Mouse (Mus musculus) cerebellum, adult 18-20 months (tissue): Measurements from ENCODE around the gene Cntnap1.
A peak's percentile ranks its signal among the peaks of the same experiment; 100 is the strongest.

ENCODE experiments used
- DNase-seq, 2 experiments: peaks; one replicate each; pipeline ENCODE4 v3.0.0; 2021

Gene Cntnap1

DNA sequence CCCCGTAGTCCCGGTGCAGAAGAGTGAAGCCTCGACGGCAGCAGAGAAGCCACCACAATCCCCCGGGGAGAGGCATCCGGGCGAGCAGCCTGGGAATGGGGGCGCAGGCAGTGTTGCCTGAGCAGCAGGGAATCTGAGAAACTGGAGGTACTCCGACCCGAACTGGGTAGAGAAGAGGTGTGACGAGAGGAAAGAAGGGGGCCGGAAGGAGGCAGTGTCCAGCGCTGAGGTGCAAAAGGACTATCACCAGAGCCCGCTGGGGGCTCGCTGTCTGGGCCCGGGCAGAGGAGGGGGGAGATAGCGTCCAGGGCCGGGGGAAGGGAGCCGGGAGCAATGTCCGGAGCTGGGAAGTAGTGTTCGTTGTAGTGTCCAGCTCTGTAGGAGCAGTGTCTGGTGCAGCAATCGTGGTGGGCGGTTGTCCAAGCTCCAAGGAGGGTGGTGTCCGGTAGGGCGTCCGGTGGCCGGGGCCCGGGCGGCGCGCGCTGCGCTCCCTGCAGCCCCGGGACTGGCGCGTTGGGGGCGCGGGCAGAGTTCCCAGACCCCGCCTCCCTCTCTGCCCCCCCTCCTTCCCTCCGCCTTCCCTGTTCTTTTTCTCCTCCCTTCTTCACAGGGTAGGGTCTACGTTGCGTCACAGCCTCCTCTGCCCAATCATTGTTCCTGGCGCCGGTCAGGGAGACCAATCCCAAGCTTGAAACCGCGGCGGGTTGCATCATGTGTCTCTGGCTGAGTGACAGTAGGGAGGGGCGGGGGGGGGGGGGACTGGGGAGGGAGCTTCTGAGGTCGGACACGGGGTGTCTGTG, 688 bp downstream of the Cntnap1 start, which contains the start of gene Plekhh3:
Gene Plekhh3, minus strand, starts transcription at position 541 of the 800 bp plus-strand sequence.
- DNase-seq = peak; percentile 93 to 98

DNA sequence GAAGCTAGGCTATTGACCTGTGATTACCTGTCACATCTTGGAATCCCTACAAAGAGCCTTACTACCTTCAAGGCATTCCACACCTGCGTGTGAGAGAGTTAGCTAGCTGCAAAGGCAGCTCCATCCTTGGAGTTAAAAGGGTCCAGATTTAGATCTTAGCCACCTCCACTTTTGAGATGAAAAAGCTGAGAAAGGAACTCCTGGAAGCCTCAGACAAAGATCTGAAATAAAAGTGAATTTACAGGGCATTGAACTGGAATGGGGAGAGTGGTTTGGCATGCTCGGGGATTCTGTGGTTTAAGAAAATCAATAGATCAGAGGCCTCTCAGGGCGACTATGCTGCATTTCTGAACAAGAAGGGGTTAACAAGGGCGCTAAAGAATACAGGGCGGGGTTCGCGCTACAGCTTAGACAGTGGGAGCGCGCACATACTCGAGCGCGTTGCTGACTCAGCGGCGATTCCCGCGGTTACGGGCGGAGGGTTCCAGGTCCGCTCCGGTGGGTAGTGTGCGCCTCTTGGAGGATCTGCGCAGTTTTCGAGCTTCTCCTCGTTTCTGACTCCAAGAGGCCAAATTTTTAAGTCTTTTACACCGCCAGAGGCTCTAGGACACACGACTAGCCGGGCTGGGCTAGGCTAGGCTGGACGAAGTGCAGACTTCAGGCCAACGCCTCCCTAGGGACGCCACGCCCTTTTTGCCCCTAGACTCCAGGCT, 1.6 kb downstream of the Cntnap1 start:
- peak; percentile 83 for DNase-seq

- no peak for DNase-seq
Measured at GRCm38 (mm10) chr11:101172434-101172815, 2.1 kb downstream of the Cntnap1 start.

DNA sequence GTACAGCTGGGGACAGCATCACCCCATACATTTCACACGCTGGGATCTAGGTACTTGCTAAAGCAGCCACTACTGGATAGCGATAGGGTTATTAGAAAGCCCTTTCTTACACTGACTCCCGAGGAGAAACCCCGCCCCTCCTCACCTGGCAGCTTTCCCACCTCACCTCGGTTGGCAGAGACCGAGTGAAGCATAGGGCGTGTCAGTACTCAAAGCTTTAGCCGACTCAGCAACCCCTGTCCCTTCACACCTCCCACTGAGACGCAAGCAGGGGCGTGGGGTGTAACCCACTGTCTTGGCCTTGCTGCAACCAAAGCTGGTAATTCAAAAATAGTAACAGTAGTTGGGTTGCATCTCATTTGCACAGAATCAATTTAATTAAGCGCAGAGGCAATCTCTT, 2.8 kb downstream of the Cntnap1 start:
- peak; percentile 55 to 62 for DNase-seq

GRCm38 (mm10) chr11:101173631-101174388, 3.5 kb downstream of the Cntnap1 start:
- DNase-seq = peak; percentile 62 to 83

GRCm38 (mm10) chr11:101174389-101174745, 4.0 kb downstream of the Cntnap1 start:
- DNase-seq = peak; percentile 50 to 71

DNA sequence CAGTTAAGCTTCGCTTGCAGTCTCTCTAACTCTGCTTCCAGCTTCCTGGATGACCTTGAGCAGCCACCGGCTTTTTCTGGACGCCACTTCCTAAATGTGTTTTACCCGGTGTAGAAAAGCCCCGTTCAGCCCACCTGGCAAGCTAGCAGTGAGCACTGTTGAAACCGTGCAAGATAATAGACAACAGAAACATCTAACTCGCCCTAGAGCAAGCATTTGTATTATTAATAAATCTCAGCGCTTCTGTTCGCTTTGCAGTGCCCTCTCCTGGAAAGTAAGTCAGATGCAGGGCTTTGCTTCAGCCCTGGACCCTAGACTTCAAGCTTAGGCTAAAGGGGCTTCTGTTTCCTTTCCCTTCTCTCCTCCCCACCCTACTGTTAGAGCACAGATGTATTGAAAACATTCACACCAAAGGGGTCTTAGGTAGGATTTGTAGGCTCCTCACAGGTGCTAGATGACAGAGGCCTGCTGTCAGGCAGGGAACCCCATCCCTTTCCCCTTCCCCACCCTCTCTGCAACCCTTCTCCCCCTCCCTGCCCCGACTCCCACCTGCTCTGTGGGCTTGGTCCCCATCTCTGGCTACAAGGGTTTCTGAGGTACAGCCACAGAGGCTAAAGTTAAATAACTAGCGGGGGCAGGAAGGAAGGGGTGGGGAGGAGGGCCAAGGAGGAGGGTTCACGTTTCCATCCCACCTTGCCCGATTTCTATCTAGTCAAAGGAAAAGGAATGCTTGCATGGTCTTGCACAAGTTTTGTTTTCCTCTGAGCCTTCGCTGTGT, 4.7 kb downstream of the Cntnap1 start, which contains the start of gene Ccr10:
Gene Ccr10, minus strand, starts transcription at position 593 of the 778 bp plus-strand sequence.
- DNase-seq = peak; percentile 60 to 62

- peak; percentile 77 to 83 for DNase-seq
Measured at GRCm38 (mm10) chr11:101175636-101176116, 5.4 kb downstream of the Cntnap1 start.

DNA sequence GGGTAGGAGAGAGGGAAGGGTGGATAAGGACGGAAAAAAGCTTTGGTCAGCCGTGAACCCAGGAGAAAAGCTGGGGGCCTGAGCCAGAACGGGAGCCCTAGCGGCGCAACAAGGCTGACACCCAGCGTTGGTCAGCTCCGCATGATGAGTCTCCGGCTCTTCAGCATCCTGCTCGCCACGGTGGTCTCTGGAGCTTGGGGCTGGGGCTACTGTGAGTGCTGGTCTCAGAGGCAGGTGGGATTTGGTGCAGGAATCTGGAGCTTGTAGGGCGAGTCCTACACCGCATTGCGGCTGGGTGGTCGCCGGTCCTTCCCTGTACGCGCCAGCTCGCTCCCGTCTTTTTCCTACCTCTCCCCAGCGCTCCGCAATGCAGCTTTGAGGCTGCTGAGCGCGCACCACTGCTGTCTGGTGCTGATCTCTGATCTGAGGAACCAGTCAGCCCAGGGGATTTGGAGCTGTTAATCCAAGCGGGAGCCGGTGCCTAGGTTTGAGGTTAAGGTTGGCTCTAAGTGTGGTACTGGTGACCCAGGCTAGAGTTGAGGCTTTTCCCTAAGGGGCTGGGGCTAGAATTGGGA, 5.9 kb downstream of the Cntnap1 start:
- DNase-seq = peak; percentile 81 to 82

DNA sequence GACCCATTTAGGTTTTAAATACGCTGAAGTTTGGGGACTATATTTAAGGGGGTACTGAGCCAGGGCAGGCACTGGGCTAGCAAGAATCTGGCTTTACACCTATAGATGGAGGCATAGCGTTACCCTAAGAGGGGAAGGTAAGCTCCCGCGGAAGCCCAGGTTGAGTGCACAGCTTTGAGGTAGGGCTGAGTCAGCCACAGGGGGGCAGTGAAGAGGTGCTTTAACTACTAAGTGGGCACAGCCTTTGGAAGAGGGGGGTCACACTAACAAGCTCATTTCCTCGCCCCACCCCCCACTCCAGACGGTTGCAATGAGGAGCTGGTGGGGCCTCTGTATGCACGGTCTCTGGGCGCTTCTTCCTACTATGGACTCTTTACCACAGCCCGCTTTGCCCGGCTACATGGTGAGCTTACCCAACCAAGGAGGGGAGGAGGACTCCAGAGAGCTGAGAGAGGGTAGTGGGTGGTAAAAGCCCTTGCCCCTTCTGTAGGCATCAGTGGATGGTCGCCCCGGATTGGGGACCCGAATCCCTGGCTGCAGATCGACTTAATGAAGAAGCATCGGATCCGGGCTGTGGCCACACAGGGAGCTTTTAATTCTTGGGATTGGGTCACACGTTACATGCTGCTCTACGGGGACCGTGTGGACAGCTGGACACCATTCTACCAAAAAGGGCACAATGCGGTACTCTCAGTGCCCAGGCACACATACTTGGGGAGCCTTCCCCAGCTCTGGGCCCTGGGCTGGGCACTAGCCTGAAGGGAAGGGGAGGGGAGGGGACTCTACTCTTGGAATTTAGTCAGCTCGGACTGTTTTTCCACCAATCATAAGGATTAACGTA, 6.8 kb downstream of the Cntnap1 start:
- peak; percentile 92 to 94 for DNase-seq

GRCm38 (mm10) chr11:101178061-101179058, 8.0 kb downstream of the Cntnap1 start:
- DNase-seq = peak; percentile 42 to 55

DNA sequence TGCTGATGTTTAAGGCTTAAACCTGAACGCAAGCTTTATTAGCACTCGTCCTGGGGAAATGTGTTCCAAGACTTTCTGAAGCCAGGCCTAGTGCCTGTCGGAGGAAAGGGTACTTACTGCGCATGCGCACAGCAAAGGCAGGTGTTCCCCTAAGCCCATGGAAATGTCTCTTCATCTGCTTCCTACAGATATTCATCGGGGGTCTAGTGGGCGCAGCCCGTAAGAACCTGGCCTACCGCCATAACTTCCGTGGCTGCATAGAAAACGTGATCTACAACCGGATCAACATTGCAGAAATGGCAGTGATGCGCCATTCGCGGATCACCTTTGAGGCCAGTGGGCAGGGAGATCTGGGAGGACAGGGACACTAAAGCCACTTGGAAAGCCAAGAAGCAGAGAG, 9.0 kb downstream of the Cntnap1 start:
- peak; percentile 65 to 77 for DNase-seq

DNA sequence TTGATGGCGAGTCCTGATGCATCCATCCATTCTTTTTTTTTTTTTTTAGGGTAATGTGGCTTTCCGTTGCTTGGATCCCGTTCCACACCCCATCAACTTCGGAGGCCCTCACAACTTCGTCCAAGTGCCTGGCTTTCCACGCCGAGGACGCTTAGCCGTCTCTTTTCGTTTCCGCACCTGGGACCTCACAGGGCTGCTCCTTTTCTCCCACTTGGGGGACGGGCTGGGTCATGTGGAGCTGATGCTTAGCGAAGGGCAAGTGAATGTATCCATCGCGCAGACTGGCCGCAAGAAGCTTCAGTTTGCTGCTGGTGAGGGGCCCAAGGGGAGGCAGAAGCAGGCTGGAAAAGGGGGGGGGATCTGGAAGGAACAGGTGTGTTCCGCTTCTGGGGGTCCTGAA, 9.9 kb downstream of the Cntnap1 start:
- DNase-seq = peak in 1 of 2 experiments; percentile 33

DNA sequence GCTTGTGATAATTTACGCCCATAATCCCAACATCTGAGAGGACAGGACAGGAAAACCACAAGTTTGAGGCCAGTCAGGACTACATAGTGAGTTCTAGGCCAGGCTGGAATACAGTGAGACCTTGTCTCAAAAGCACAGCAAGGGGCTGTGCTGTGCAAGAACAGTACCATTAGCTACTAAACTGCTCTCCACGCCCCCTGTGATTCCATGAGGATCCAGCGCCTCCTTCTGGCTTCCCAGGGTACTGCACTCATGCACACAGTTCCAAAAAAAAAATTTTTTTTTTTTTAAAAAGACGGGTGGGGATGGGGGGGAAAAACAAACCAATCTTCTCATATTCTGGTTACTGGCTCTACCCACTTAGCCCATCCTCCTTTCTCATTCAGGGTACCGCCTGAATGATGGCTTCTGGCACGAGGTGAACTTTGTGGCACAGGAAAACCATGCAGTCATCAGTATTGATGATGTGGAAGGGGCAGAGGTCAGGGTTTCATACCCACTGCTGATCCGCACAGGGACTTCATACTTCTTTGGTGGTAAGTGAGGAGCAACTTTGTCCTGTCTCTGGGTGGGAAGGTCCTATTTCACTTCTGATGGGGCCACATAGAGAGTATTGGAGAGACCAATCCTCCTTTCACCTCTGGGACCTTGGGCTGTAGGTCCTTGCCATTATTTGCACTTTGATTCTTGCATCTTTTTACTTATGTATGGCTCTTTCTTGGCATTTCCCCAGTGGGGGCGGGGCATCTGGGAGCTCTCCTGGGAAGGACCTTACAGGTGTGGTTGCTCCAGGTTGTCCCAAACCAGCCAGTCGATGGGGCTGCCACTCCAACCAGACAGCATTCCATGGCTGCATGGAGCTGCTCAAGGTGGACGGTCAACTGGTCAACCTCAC, 10.8 kb downstream of the Cntnap1 start:
- DNase-seq = peak; percentile 76 to 78

- DNase-seq = no peak
Measured at GRCm38 (mm10) chr11:101181961-101182360, 11.6 kb downstream of the Cntnap1 start.

GRCm38 (mm10) chr11:101182771-101183517, 12.6 kb downstream of the Cntnap1 start:
- DNase-seq = peak; percentile 49 to 52

DNA sequence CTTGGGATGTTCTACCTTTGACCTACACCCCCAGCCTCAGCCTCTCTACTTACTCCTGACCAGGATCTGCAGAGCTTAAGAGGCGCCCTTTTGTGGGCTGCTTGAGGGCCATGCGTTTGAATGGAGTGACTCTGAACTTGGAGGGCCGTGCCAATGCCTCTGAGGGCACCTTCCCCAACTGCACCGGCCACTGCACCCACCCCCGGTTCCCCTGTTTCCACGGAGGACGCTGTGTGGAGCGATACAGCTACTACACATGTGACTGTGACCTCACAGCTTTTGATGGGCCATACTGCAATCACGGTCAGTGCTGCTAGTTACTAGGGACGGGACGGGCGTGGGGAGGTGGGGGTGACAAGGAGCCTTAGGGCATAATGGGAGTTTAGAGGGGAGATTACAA, 14.7 kb downstream of the Cntnap1 start:
- DNase-seq = peak in 1 of 2 experiments; percentile 31

GRCm38 (mm10) chr11:101185441-101185840, 15.1 kb downstream of the Cntnap1 start:
- DNase-seq = peak in 1 of 2 experiments; percentile 20
